Mouse (Mus musculus) lung, postnatal 0 days (tissue): ENCODE measurements around the gene Zfp217. TPM values are rescaled to one million over a fixed set of nuclear protein-coding genes. Genes with fewer than 3 reads are reported as not detected.
A peak's percentile ranks its signal among the peaks of the same experiment; 100 is the strongest.

Experiments
- ATAC-seq: fragments of 200-750 bp; cut with Nextera tagmentation; 2 replicates; pipeline ENCODE4 v1.8.0; 2017; ENCODE audit warnings: moderate library complexity
- DNase-seq: peaks from one replicate; pipeline ENCODE4 v3.0.0-alpha.2; 2016; ENCODE audit warnings: low spot score
- H3K27ac ChIP-seq: fragments of 300-500 bp; sonication (generic); 2 replicates; pipeline ENCODE4 v1.5.1; 2014; ENCODE audit warnings: antibody characterized with exemption, mild to moderate bottlenecking, low read length, mixed read lengths
- H3K27me3 ChIP-seq: fragments of 300-500 bp; sonication (generic); replicated peaks from 2 replicates; pipeline ENCODE4 v1.6.1; 2014; ENCODE audit warnings: low read length, mixed read lengths; ENCODE audit not compliant: insufficient read depth
- H3K36me3 ChIP-seq: fragments of 300-500 bp; sonication (generic); 2 replicates; pipeline ENCODE4 v1.6.1; 2014; ENCODE audit warnings: low read length, mixed read lengths; ENCODE audit not compliant: insufficient read depth
- H3K4me1 ChIP-seq: fragments of 300-500 bp; sonication (generic); 2 replicates; pipeline ENCODE4 v1.6.1; 2014; ENCODE audit warnings: antibody characterized with exemption, low read depth, low read length, mixed read lengths; ENCODE audit not compliant: insufficient read depth
- H3K4me2 ChIP-seq: fragments of 300-500 bp; sonication (generic); replicated peaks from 2 replicates; pipeline ENCODE4 v1.6.1; 2014; ENCODE audit warnings: low read depth, mild to moderate bottlenecking, low read length, moderate library complexity, mixed read lengths
- H3K4me3 ChIP-seq: fragments of 300-500 bp; sonication (generic); 2 replicates; pipeline ENCODE4 v1.5.1; 2014; ENCODE audit warnings: low read depth, low read length
- H3K9ac ChIP-seq: fragments of 300-500 bp; sonication (generic); replicated peaks from 2 replicates; pipeline ENCODE4 v1.6.1; 2014; ENCODE audit warnings: low read depth, mild to moderate bottlenecking
- H3K9me3 ChIP-seq: fragments of 300-500 bp; sonication (generic); 2 replicates; pipeline ENCODE4 v1.6.1; 2016; ENCODE audit warnings: low read length, mixed read lengths
- CTCF ChIP-seq: IDR thresholded peaks from 2 replicates; pipeline ENCODE4 v1.5.1; 2016; ENCODE audit warnings: antibody characterized with exemption, mild to moderate bottlenecking
- EP300 ChIP-seq: IDR thresholded peaks from 2 replicates; pipeline ENCODE4 v1.6.1; 2016; ENCODE audit warnings: antibody characterized with exemption, mild to moderate bottlenecking, control low read depth
- WGBS: fragments of 180-500 bp; shearing (Covaris S2); extraction: QIAGEN DNeasy Blood & Tissue Kit; methylation state at CpG from one replicate; pipeline ENCODE4 v1.1.7; 2014; 5-methylcytosine and 5-hydroxymethylcytosine counted together
- polyA plus RNA-seq: library from polyadenylated mRNA; unstranded; fragments of >200 nt; fragmentation: Nextera tagmentation; extraction: Ambion mirVana; gene quantifications from 2 replicates; pipeline ENCODE4 v1.2.1, GENCODE M21; 2015

Gene Zfp217
- polyA plus RNA-seq, 1 experiment from 2014 or later = 4.4 TPM

- no peaks in the 10 kb centered on the region for H3K4me1 ChIP-seq
- no peak overlapping the region for H3K4me2 ChIP-seq
- DNase-seq (peak; percentile 43), ATAC-seq (peak; percentile 51)
- no peak overlapping the region for H3K4me3 ChIP-seq
- no peak overlapping the region for H3K9ac ChIP-seq
- peaks cover 20% of the 10 kb centered on the region for H3K36me3 ChIP-seq
- no peak for TF ChIP-seq CTCF
- no peak for TF ChIP-seq EP300
- no peak overlapping the region for H3K27ac ChIP-seq
- no peaks in the 10 kb centered on the region for H3K27me3 ChIP-seq
- no peaks in the 10 kb centered on the region for H3K9me3 ChIP-seq
- WGBS = 40% methylated on average over 9 of the region's 9 CpGs
Measured at GRCm38 (mm10) chr2:170106000-170106399, 41.9 kb downstream of the Zfp217 start.

- H3K4me2 ChIP-seq = no peak overlapping the region
- no peak overlapping the region for H3K9ac ChIP-seq
- H3K4me1 ChIP-seq = no peaks in the 10 kb centered on the region
- DNase-seq (no peak), ATAC-seq (no peak)
- no peaks in the 10 kb centered on the region for H3K9me3 ChIP-seq
- no peak overlapping the region for H3K27ac ChIP-seq
- H3K36me3 ChIP-seq = 0 out of 2 replicates have a peak, but pooled peaks cover 7% of the 10 kb centered on the region
- 89% methylated on average over 6 of the region's 6 CpGs for WGBS
- no peaks in the 10 kb centered on the region for H3K27me3 ChIP-seq
- H3K4me3 ChIP-seq = no peak overlapping the region
- TF ChIP-seq CTCF (no peak), EP300 (no peak)
Measured at GRCm38 (mm10) chr2:170104396-170104795, 43.5 kb downstream of the Zfp217 start.

- 45% methylated on average over 9 of the region's 9 CpGs for WGBS
- H3K27ac ChIP-seq = no peak overlapping the region
- H3K9me3 ChIP-seq = no peaks in the 10 kb centered on the region
- ATAC-seq (no peak), DNase-seq (peak; percentile 72)
- H3K4me2 ChIP-seq = no peak overlapping the region
- H3K4me1 ChIP-seq = no peaks in the 10 kb centered on the region
- no peak overlapping the region for H3K4me3 ChIP-seq
- 0 out of 2 replicates have a peak, but pooled peaks cover 7% of the 10 kb centered on the region for H3K36me3 ChIP-seq
- no peaks in the 10 kb centered on the region for H3K27me3 ChIP-seq
- TF ChIP-seq EP300 (no peak), CTCF (peak; percentile 85)
- H3K9ac ChIP-seq = no peak overlapping the region
Measured at GRCm38 (mm10) chr2:170103852-170104251, 44.1 kb downstream of the Zfp217 start.

DNA sequence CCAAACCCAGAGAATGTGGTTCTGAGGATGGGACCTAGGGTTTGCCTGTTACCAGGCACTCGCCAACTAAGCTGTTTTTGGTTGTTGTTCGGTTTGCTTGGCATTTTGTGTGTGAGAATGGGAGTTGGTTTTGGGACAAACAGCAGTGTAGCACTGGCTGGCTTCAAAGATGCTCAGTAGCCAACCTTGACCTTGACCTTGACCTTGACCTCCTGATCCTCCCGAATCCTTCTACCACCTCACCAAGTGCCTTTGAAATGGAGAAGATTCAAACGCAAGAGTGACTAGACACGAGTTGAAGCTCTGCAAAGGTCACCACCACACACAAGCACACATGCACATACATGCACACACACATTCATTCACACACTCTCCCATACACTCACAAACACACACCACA lies 44.6 kb downstream of the Zfp217 start:
- Histone ChIP-seq H3K27ac (no peak overlapping the region), H3K4me3 (no peak overlapping the region), H3K9me3 (no peaks in the 10 kb centered on the region), H3K27me3 (no peaks in the 10 kb centered on the region), H3K36me3 (0 out of 2 replicates have a peak, but pooled peaks cover 7% of the 10 kb centered on the region), H3K4me2 (no peak overlapping the region), H3K4me1 (no peaks in the 10 kb centered on the region), H3K9ac (no peak overlapping the region)
- ATAC-seq (no peak), DNase-seq (no peak)
- 76% methylated on average over 5 of the region's 5 CpGs for WGBS
- TF ChIP-seq EP300 (no peak), CTCF (no peak)

GRCm38 (mm10) chr2:170101932-170102331 lies 46.0 kb downstream of the Zfp217 start:
- no peaks in the 10 kb centered on the region for H3K9me3 ChIP-seq
- no peak for DNase-seq
- 68% methylated on average over 7 of the region's 7 CpGs for WGBS

DNA sequence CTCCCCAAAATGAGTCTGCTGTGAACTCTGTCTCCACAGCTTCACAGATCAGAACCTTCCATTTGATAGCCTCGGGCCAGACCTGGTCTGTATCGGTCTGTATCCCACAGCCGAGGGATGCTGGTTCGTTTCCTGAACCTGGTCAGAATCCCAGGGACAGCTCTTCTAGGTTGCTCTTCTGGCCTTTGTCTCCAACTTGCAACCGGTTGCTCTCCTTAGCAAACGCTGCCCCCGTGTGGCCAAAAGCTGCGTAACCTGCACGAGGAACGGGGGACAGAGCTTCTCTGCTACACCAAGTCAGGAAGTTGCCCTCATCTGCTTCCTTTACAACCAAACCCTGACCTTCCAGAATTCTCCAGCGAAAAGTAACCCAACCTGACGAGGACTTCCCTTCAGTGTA lies 46.8 kb downstream of the Zfp217 start:
- Histone ChIP-seq H3K9me3 (no peaks in the 10 kb centered on the region), H3K36me3 (no peaks in the 10 kb centered on the region), H3K4me2 (no peak overlapping the region), H3K27ac (no peak overlapping the region), H3K9ac (no peak overlapping the region), H3K27me3 (no peaks in the 10 kb centered on the region), H3K4me3 (no peak overlapping the region), H3K4me1 (no peaks in the 10 kb centered on the region)
- DNase-seq (peak; percentile 82), ATAC-seq (peak; percentile 47)
- 3% methylated on average over 12 of the region's 12 CpGs for WGBS
- no peak for TF ChIP-seq EP300
- peak; percentile 99 for TF ChIP-seq CTCF

More at GRCm38 (mm10) chr2:170101932-170102331, 46.0 kb downstream of the Zfp217 start:
- no peak overlapping the region for H3K4me3 ChIP-seq
- no peak overlapping the region for H3K4me2 ChIP-seq
- no peak overlapping the region for H3K9ac ChIP-seq
- no peak for ATAC-seq
- no peaks in the 10 kb centered on the region for H3K27me3 ChIP-seq
- H3K36me3 ChIP-seq = no peaks in the 10 kb centered on the region
- H3K4me1 ChIP-seq = no peaks in the 10 kb centered on the region
- H3K27ac ChIP-seq = no peak overlapping the region
- TF ChIP-seq CTCF (no peak), EP300 (no peak)

DNA sequence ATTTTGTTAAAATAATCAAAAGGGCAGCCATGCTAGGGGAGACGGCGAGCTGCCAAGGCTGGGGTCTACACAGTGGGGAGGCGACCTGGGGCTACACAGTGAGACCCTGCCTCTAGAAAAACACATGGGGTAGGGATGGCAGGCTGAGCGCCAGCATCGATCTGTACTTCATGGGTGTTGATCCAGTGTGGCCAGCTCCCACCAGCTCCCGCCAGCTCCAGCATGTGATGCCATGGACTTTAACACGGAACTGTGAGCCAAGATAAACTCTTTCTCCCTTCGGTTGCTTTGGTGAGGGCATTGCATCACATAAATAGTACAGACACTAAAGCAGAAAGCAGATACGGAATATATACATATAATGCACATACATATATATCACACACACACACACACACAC lies 53.0 kb downstream of the Zfp217 start:
- Histone ChIP-seq H3K4me3 (no peak overlapping the region), H3K27me3 (no peaks in the 10 kb centered on the region), H3K4me2 (no peak overlapping the region), H3K27ac (no peak overlapping the region), H3K9me3 (no peaks in the 10 kb centered on the region), H3K36me3 (no peaks in the 10 kb centered on the region), H3K4me1 (no peaks in the 10 kb centered on the region), H3K9ac (no peak overlapping the region)
- TF ChIP-seq CTCF = no peak
- TF ChIP-seq EP300 = no peak
- DNase-seq = no peak
- 87% methylated on average over 9 of the region's 9 CpGs for WGBS
- no peak for ATAC-seq
